Mouse (Mus musculus): Measurements from ENCODE around the gene Tctex1d2. TPM values are rescaled to one million over a fixed set of nuclear protein-coding genes. Genes with fewer than 3 reads are reported as not detected.
A peak's percentile ranks its signal among the peaks of the same experiment; 100 is the strongest.
"Not testable (repeated sequence)": the region's sequence is repeated elsewhere in the genome, so short reads cannot be mapped to it uniquely, and the experiment has no call there.

Gene Tctex1d2
- polyA plus RNA-seq, 1 experiment from 2014 or later = 29.3 TPM

GRCm38 (mm10) chr16:32431926-32432325 lies 12.4 kb downstream of the Tctex1d2 start:
- WGBS = 93% methylated on average over 1 of the region's 1 CpGs
- H3K27ac ChIP-seq (replicated peaks in 1 of 2; ENCODE audit: control insufficient read depth in 1 of 2, insufficient read depth in 1 of 2, low read depth in 2 of 2, low read length in 2 of 2) = no peak overlapping the region

GRCm38 (mm10) chr16:32433138-32433537 lies 13.6 kb downstream of the Tctex1d2 start:
- WGBS = 85% methylated on average over 2 of the region's 2 CpGs
- H3K27ac ChIP-seq (replicated peaks in 1 of 2; ENCODE audit: control insufficient read depth in 1 of 2, insufficient read depth in 1 of 2, low read depth in 2 of 2, low read length in 2 of 2) = no peak overlapping the region
- no peak overlapping the region for H3K9ac ChIP-seq (ENCODE audit: low read length)
- H3K27me3 ChIP-seq (ENCODE audit: control insufficient read depth, insufficient read depth, low read length) = no peaks in the 10 kb centered on the region
- H3K4me1 ChIP-seq (ENCODE audit: control insufficient read depth in 2 of 2, insufficient read depth in 2 of 2, low read length in 2 of 2) = peaks cover 5 to 19% of the 10 kb centered on the region in 2 experiments
- H3K4me2 ChIP-seq (ENCODE audit: low read length) = no peak overlapping the region
- no peak overlapping the region for H3K4me3 ChIP-seq (ENCODE audit: control insufficient read depth in 1 of 2, insufficient read depth in 1 of 2, low read depth in 1 of 2, low read length in 2 of 2)
- peaks cover 6% of the 10 kb centered on the region; the same call in 1 of the 2 replicates for H3K36me3 ChIP-seq (ENCODE audit: control insufficient read depth, insufficient read depth, low read length)
- ATAC-seq (ENCODE audit: insufficient number of reproducible peaks, insufficient read depth, low FRiP score, low read depth) = no peak
- no peaks in the 10 kb centered on the region for H3K9me3 ChIP-seq (ENCODE audit: control insufficient read depth, low read length)

More at GRCm38 (mm10) chr16:32431926-32432325, 12.4 kb downstream of the Tctex1d2 start:
- Histone ChIP-seq H3K4me2 (ENCODE audit: low read length) (peak overlapping the region; percentile 77), H3K4me1 (ENCODE audit: control insufficient read depth in 2 of 2, insufficient read depth in 2 of 2, low read length in 2 of 2) (peaks cover 5 to 19% of the 10 kb centered on the region in 2 experiments), H3K36me3 (ENCODE audit: control insufficient read depth, insufficient read depth, low read length) (0 out of 2 replicates have a peak, but pooled peaks cover under 1% of the 10 kb centered on the region), H3K9me3 (ENCODE audit: control insufficient read depth, low read length) (no peaks in the 10 kb centered on the region), H3K4me3 (ENCODE audit: control insufficient read depth in 1 of 2, insufficient read depth in 1 of 2, low read depth in 1 of 2, low read length in 2 of 2) (peak overlapping the region in 1 of 2 experiments; percentile 79; a peak in 2 of 4 replicates), H3K9ac (ENCODE audit: low read length) (peak overlapping the region; percentile 89), H3K27me3 (ENCODE audit: control insufficient read depth, insufficient read depth, low read length) (no peaks in the 10 kb centered on the region)
- ATAC-seq (ENCODE audit: insufficient number of reproducible peaks, insufficient read depth, low FRiP score, low read depth) = no peak

- ATAC-seq (ENCODE audit: insufficient number of reproducible peaks, insufficient read depth, low FRiP score, low read depth) = no peak
- Histone ChIP-seq H3K4me2 (ENCODE audit: low read length) (peak overlapping the region; percentile 33), H3K36me3 (ENCODE audit: control insufficient read depth, insufficient read depth, low read length) (peaks cover 6% of the 10 kb centered on the region; the same call in 1 of the 2 replicates), H3K27me3 (ENCODE audit: control insufficient read depth, insufficient read depth, low read length) (no peaks in the 10 kb centered on the region), H3K4me3 (ENCODE audit: control insufficient read depth in 1 of 2, insufficient read depth in 1 of 2, low read depth in 1 of 2, low read length in 2 of 2) (no peak overlapping the region), H3K9me3 (ENCODE audit: control insufficient read depth, low read length) (no peaks in the 10 kb centered on the region), H3K4me1 (ENCODE audit: control insufficient read depth in 2 of 2, insufficient read depth in 2 of 2, low read length in 2 of 2) (peaks cover 5 to 19% of the 10 kb centered on the region in 2 experiments), H3K9ac (ENCODE audit: low read length) (peak overlapping the region; percentile 23; the same call in 1 of the 2 replicates), H3K27ac (replicated peaks in 1 of 2; ENCODE audit: control insufficient read depth in 1 of 2, insufficient read depth in 1 of 2, low read depth in 2 of 2, low read length in 2 of 2) (no peak overlapping the region; a peak in 1 of 4 replicates)
- WGBS = 25% methylated on average over 6 of the region's 6 CpGs
These were observed 14.6 kb downstream of the Tctex1d2 start for GRCm38 (mm10) chr16:32434066-32434465.

GRCm38 (mm10) chr16:32434691-32435090 lies 15.2 kb downstream of the Tctex1d2 start:
- no peak overlapping the region for H3K9ac ChIP-seq (ENCODE audit: low read length)
- peaks cover 6% of the 10 kb centered on the region; the same call in 1 of the 2 replicates for H3K36me3 ChIP-seq (ENCODE audit: control insufficient read depth, insufficient read depth, low read length)
- no peaks in the 10 kb centered on the region for H3K27me3 ChIP-seq (ENCODE audit: control insufficient read depth, insufficient read depth, low read length)
- no peaks in the 10 kb centered on the region for H3K9me3 ChIP-seq (ENCODE audit: control insufficient read depth, low read length)
- ATAC-seq (ENCODE audit: insufficient number of reproducible peaks, insufficient read depth, low FRiP score, low read depth) = no peak
- no peak overlapping the region for H3K27ac ChIP-seq (replicated peaks in 1 of 2; ENCODE audit: control insufficient read depth in 1 of 2, insufficient read depth in 1 of 2, low read depth in 2 of 2, low read length in 2 of 2)
- no peak overlapping the region for H3K4me3 ChIP-seq (ENCODE audit: control insufficient read depth in 1 of 2, insufficient read depth in 1 of 2, low read depth in 1 of 2, low read length in 2 of 2)
- peaks cover 5 to 16% of the 10 kb centered on the region in 2 experiments for H3K4me1 ChIP-seq (ENCODE audit: control insufficient read depth in 2 of 2, insufficient read depth in 2 of 2, low read length in 2 of 2)
- H3K4me2 ChIP-seq (ENCODE audit: low read length) = no peak overlapping the region

- H3K27me3 ChIP-seq (ENCODE audit: control insufficient read depth, insufficient read depth, low read length) = no peaks in the 10 kb centered on the region
- H3K9me3 ChIP-seq (ENCODE audit: control insufficient read depth, low read length) = no peaks in the 10 kb centered on the region
- H3K4me3 ChIP-seq (ENCODE audit: control insufficient read depth in 1 of 2, insufficient read depth in 1 of 2, low read depth in 1 of 2, low read length in 2 of 2) = no peak overlapping the region
- H3K27ac ChIP-seq (replicated peaks in 1 of 2; ENCODE audit: control insufficient read depth in 1 of 2, insufficient read depth in 1 of 2, low read depth in 2 of 2, low read length in 2 of 2) = no peak overlapping the region
- ATAC-seq (ENCODE audit: insufficient number of reproducible peaks, insufficient read depth, low FRiP score, low read depth) = no peak
- WGBS = 50% methylated on average over 1 of the region's 1 CpGs
- no peak overlapping the region for H3K9ac ChIP-seq (ENCODE audit: low read length)
- H3K36me3 ChIP-seq (ENCODE audit: control insufficient read depth, insufficient read depth, low read length) = peaks cover 12% of the 10 kb centered on the region; the same call in 1 of the 2 replicates
- H3K4me1 ChIP-seq (ENCODE audit: control insufficient read depth in 2 of 2, insufficient read depth in 2 of 2, low read length in 2 of 2) = peaks cover 2 to 10% of the 10 kb centered on the region in 2 experiments; a peak in 3 of 4 replicates
- no peak overlapping the region for H3K4me2 ChIP-seq (ENCODE audit: low read length)
These were observed 17.2 kb downstream of the Tctex1d2 start for GRCm38 (mm10) chr16:32436657-32437056.

DNA sequence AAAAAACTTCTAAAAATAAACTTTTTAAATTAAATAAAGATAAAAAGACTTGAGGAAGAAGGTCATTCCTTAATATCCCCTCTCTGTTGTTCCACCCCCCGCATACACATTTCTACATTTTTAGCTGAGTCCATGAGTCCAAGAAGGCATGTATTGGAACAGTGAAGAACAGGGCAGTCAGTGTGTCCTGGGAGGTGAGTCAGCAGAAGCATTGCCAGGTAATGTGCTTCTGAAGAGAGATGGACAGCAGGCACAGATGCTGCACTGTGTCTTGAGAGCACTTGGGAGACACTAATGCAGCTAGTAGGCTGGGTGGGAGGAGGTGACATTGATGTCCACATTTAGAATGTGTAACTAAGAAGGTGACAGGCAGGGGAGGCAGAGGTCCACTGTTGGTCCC lies 17.8 kb downstream of the Tctex1d2 start:
- H3K4me3 ChIP-seq (ENCODE audit: control insufficient read depth in 1 of 2, insufficient read depth in 1 of 2, low read depth in 1 of 2, low read length in 2 of 2) = no peak overlapping the region
- no peak overlapping the region for H3K4me2 ChIP-seq (ENCODE audit: low read length)
- no peak overlapping the region for H3K27ac ChIP-seq (replicated peaks in 1 of 2; ENCODE audit: control insufficient read depth in 1 of 2, insufficient read depth in 1 of 2, low read depth in 2 of 2, low read length in 2 of 2)
- peaks cover 12% of the 10 kb centered on the region; the same call in 1 of the 2 replicates for H3K36me3 ChIP-seq (ENCODE audit: control insufficient read depth, insufficient read depth, low read length)
- peaks cover 0 to 5% of the 10 kb centered on the region in 2 experiments; a peak in 1 of 4 replicates for H3K4me1 ChIP-seq (ENCODE audit: control insufficient read depth in 2 of 2, insufficient read depth in 2 of 2, low read length in 2 of 2)
- ATAC-seq (ENCODE audit: insufficient number of reproducible peaks, insufficient read depth, low FRiP score, low read depth) = no peak
- H3K9me3 ChIP-seq (ENCODE audit: control insufficient read depth, low read length) = no peaks in the 10 kb centered on the region
- no peaks in the 10 kb centered on the region for H3K27me3 ChIP-seq (ENCODE audit: control insufficient read depth, insufficient read depth, low read length)
- 83% methylated on average over 1 of the region's 1 CpGs for WGBS
- H3K9ac ChIP-seq (ENCODE audit: low read length) = no peak overlapping the region

GRCm38 (mm10) chr16:32441432-32441831 lies 21.9 kb downstream of the Tctex1d2 start:
- Histone ChIP-seq H3K4me2 (ENCODE audit: low read length) (no peak overlapping the region), H3K9me3 (ENCODE audit: control insufficient read depth, low read length) (no peaks in the 10 kb centered on the region), H3K4me3 (ENCODE audit: control insufficient read depth in 1 of 2, insufficient read depth in 1 of 2, low read depth in 1 of 2, low read length in 2 of 2) (no peak overlapping the region), H3K4me1 (ENCODE audit: control insufficient read depth in 2 of 2, insufficient read depth in 2 of 2, low read length in 2 of 2) (peaks cover 0 to 3% of the 10 kb centered on the region in 2 experiments; a peak in 1 of 4 replicates), H3K27ac (replicated peaks in 1 of 2; ENCODE audit: control insufficient read depth in 1 of 2, insufficient read depth in 1 of 2, low read depth in 2 of 2, low read length in 2 of 2) (no peak overlapping the region), H3K36me3 (ENCODE audit: control insufficient read depth, insufficient read depth, low read length) (peaks cover 12% of the 10 kb centered on the region; the same call in 1 of the 2 replicates), H3K9ac (ENCODE audit: low read length) (no peak overlapping the region), H3K27me3 (ENCODE audit: control insufficient read depth, insufficient read depth, low read length) (no peaks in the 10 kb centered on the region)
- no peak for ATAC-seq (ENCODE audit: insufficient number of reproducible peaks, insufficient read depth, low FRiP score, low read depth)
- WGBS = 84% methylated on average over 3 of the region's 3 CpGs

DNA sequence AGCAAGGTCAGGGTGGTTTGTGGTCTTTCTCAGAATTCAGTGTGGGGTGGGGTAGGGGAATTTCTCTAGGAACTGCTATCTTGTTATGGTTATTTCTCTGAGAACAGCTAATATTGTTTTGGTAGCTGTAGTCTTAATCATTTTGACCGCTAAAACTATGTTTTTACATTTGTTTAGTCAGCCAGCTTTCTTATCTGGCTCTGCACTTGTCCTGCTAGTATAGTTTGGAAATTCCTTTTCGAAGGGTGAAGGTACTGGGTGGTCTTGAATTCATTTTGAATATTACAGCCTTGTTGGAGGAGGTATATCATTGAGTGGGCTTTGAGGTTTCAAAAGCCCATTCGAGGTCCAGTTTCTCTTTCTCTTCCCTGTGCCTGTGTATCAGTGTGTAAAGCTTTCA lies 25.1 kb downstream of the Tctex1d2 start:
- whole genome bisulfite sequencing = 71% methylated on average over 3 of the region's 3 CpGs
- not testable (repeated sequence) for H3K9me3 ChIP-seq (ENCODE audit: control insufficient read depth, low read length); H3K27ac ChIP-seq (replicated peaks in 1 of 2; ENCODE audit: control insufficient read depth in 1 of 2, insufficient read depth in 1 of 2, low read depth in 2 of 2, low read length in 2 of 2); H3K4me3 ChIP-seq (ENCODE audit: control insufficient read depth in 1 of 2, insufficient read depth in 1 of 2, low read depth in 1 of 2, low read length in 2 of 2); ATAC-seq (ENCODE audit: insufficient number of reproducible peaks, insufficient read depth, low FRiP score, low read depth); H3K4me2 ChIP-seq (ENCODE audit: low read length); H3K27me3 ChIP-seq (ENCODE audit: control insufficient read depth, insufficient read depth, low read length); H3K9ac ChIP-seq (ENCODE audit: low read length); H3K4me1 ChIP-seq (ENCODE audit: control insufficient read depth in 2 of 2, insufficient read depth in 2 of 2, low read length in 2 of 2); H3K36me3 ChIP-seq (ENCODE audit: control insufficient read depth, insufficient read depth, low read length)

Measured in heart, embryonic 14.5 days (tissue).